Mouse (Mus musculus) limb, embryonic 14.5 days (tissue): ENCODE measurements around the gene Cyp17a1. TPM values are rescaled to one million over a fixed set of nuclear protein-coding genes. Genes with fewer than 3 reads are reported as not detected.

Experiments used
- ATAC-seq: fragments of 200-750 bp; cut with Nextera tagmentation; 2 replicates; pipeline ENCODE4 v1.8.0; 2017; ENCODE audit warnings: low read depth, moderate number of reproducible peaks, moderate TSS enrichment; ENCODE audit not compliant: low FRiP score
- DNase-seq: peaks from one replicate; pipeline ENCODE4 v3.0.0-alpha.2; 2015; ENCODE audit warnings: low spot score
- H3K27ac ChIP-seq: fragments of 300-500 bp; sonication (generic); replicated peaks from 2 replicates; pipeline ENCODE4 v1.5.1; 2014; ENCODE audit warnings: low read depth, mild to moderate bottlenecking, low read length, moderate library complexity, mixed read lengths
- H3K27me3 ChIP-seq: fragments of 300-500 bp; sonication (generic); 2 replicates; pipeline ENCODE4 v1.6.1; 2014; ENCODE audit warnings: low read length, mixed read lengths; ENCODE audit not compliant: control insufficient read depth, insufficient read depth
- H3K36me3 ChIP-seq: fragments of 300-500 bp; sonication (generic); 2 replicates; pipeline ENCODE4 v1.6.1; 2014; ENCODE audit warnings: mild to moderate bottlenecking, low read length, moderate library complexity, mixed read lengths; ENCODE audit not compliant: control insufficient read depth, insufficient read depth
- H3K4me1 ChIP-seq: fragments of 300-500 bp; sonication (generic); 2 replicates; pipeline ENCODE4 v1.6.1; 2014; ENCODE audit warnings: antibody characterized with exemption, low read length, mixed read lengths; ENCODE audit not compliant: control insufficient read depth, insufficient read depth
- H3K4me2 ChIP-seq: fragments of 300-500 bp; sonication (generic); replicated peaks from 2 replicates; pipeline ENCODE4 v1.6.1; 2014; ENCODE audit warnings: low read depth, mild to moderate bottlenecking, low read length, moderate library complexity; ENCODE audit not compliant: severe bottlenecking
- H3K4me3 ChIP-seq: fragments of 300-500 bp; sonication (generic); replicated peaks from 2 replicates; pipeline ENCODE4 v1.5.1; 2014; ENCODE audit warnings: low read length
- H3K9ac ChIP-seq: fragments of 300-500 bp; sonication (generic); 2 replicates; pipeline ENCODE4 v1.6.1; 2014; ENCODE audit warnings: mild to moderate bottlenecking, low read depth, low read length, moderate library complexity; ENCODE audit not compliant: severe bottlenecking
- H3K9me3 ChIP-seq: fragments of 300-500 bp; sonication (generic); 2 replicates; pipeline ENCODE4 v1.6.1; 2016; ENCODE audit warnings: low read length; ENCODE audit not compliant: control insufficient read depth
- POLR2A ChIP-seq: fragments of 200-500 bp; IDR thresholded peaks from 2 replicates; pipeline ENCODE4 v1.8.0; 2012; ENCODE audit warnings: inconsistent platforms, mild to moderate bottlenecking, moderate library complexity, borderline replicate concordance; ENCODE audit not compliant: insufficient read depth, insufficient read length; ENCODE audit errors: extremely low read depth
- WGBS: fragments of 180-500 bp; shearing (Covaris S2); extraction: QIAGEN DNeasy Blood & Tissue Kit; methylation state at CpG from one replicate; pipeline ENCODE4 v1.1.7; 2014; 5-methylcytosine and 5-hydroxymethylcytosine counted together
- polyA plus RNA-seq, 2 experiments: library from polyadenylated mRNA; depleted of rRNA in 1 of 2; stranded (reverse) in 1 of 2; unstranded in 1 of 2; fragments of >200 nt; fragmentation: Nextera tagmentation in 1 of 2; extraction: Ambion mirVana in 1 of 2; gene quantifications; 2 replicates each; pipeline versions ENCODE4 v1.2.1 to v1.2.3; 2012 to 2014

The Cyp17a1 gene
- 0.20 and 0.22 TPM in 2 replicates for polyA plus RNA-seq (2012; rRNA removed)
- polyA plus RNA-seq (2014; fragmentation: Nextera tagmentation; extraction: Ambion mirVana): 0.23 and 0.47 TPM in 2 replicates

DNA sequence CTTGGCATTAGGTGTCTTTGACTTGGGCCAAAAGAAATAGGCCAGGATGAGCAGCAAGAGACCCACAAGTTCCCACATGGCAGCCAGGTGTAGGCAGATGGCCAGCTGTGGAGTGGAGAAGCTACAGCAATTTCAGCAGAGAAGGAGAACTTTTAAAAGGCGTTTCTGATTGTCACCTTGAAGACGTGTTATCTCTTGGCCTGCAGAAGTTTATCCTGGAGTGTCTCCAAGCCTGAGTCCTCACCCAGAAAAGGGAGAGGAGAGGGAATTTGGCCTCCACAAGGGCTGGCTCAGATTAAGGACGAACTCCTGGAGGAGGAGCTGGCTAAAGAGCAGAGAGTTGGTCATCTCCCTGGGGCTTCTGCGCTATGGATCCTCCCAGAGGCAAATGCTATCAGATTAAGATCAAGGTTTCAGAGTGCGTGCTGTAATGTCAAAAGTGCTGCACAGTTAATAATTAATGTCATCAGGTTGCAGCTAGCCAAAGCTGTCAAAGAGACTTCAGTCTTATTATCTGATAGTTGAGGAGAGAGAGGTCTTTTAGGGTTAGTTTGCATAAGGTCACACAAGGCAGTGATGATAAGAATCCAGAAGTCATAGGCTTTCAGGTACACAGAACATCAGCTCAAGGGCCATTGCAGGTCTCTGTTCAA lies at the start of gene Cyp17a1:
Gene Cyp17a1 (minus strand): TSS at position 407 of the 653 bp plus-strand sequence.
- Histone ChIP-seq H3K9me3 (no peaks in the 10 kb centered on the region), H3K4me2 (no peak within 1 kb of the TSS), H3K27me3 (no peaks in the 10 kb centered on the region), H3K27ac (no peak within 1 kb of the TSS), H3K4me1 (no peaks in the 10 kb centered on the region), H3K4me3 (no peak within 1 kb of the TSS), H3K9ac (no peak within 1 kb of the TSS), H3K36me3 (no peaks in the 10 kb centered on the region)
- ATAC-seq: no peak
- 62% methylated on average over 5 of the region's 5 CpGs for WGBS
- DNase-seq: no peak
- TF ChIP-seq POLR2A: no peak

DNA sequence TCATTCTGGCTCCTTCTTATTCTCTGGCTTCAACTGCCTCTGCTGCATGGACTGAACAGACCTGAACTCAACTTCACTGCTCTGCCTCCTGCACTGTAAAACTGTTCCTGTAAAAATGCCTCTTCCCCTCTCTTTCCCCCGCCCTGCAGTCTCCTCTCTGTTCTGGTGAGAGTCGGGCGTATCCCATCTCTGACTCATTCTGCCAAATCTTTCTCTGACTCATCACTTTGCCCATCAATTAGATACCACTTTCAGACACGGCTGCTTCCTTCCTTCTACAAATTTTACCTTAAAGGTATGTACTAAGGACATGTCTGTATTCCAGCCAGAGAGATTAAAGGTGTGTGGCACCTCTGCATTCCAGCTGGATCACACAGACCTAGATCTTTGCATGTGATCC lies 45.2 kb upstream of the Cyp17a1 start:
- 83% methylated on average over 4 of the region's 4 CpGs for WGBS
- Histone ChIP-seq H3K36me3 (peaks cover 12% of the 10 kb centered on the region; the same call in 1 of the 2 replicates), H3K27me3 (no peaks in the 10 kb centered on the region), H3K9ac (no peak overlapping the region), H3K9me3 (no peaks in the 10 kb centered on the region), H3K4me2 (no peak overlapping the region), H3K27ac (no peak overlapping the region), H3K4me1 (no peaks in the 10 kb centered on the region), H3K4me3 (no peak overlapping the region)
- ATAC-seq (no peak), DNase-seq (no peak)
- TF ChIP-seq POLR2A: no peak

DNA sequence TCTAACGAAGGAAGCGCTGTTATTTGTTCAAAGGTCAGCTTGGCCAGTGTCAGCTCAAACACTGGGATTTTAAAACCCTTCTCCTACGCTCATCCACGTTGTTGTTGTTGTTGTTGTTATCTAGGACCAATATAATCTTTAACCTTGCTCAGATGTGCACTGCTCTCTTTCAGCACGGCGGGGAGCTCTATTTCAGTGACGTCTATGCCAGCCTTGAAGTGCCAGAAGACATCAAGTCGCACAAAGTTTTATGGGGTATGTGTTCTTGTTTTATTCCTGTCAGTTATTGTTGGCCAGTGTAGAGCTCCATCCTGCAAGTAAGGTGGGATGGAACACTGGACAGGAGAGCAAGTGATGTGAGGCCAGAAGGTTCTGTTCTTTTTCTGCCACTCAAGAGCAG lies 42.0 kb upstream of the Cyp17a1 start:
- WGBS: 86% methylated on average over 8 of the region's 8 CpGs
- Histone ChIP-seq H3K36me3 (peaks cover 11% of the 10 kb centered on the region), H3K4me1 (no peaks in the 10 kb centered on the region), H3K27ac (no peak overlapping the region), H3K27me3 (no peaks in the 10 kb centered on the region), H3K9ac (no peak overlapping the region), H3K4me3 (no peak overlapping the region), H3K4me2 (no peak overlapping the region), H3K9me3 (no peaks in the 10 kb centered on the region)
- ATAC-seq (no peak), DNase-seq (no peak)
- TF ChIP-seq POLR2A: no peak

DNA sequence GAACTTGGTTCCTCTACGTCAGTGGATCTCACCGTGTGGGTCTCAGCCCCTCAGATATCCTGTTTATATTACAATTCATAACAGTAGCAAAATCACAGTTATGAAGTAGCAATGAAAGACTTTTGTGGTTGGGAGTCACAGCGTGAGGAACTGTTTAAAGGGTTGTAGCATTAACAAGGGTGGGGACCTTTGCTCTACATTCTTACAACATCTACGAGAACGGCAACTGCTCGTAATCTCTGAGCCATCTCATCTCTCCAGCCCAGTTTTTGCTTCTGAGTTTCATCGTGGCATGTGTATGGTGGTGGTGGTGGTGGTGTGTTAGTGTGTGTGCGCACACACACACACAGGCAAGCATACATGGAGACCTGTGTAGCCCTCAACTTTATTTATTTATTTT lies 41.3 kb upstream of the Cyp17a1 start:
- H3K9ac ChIP-seq: no peak overlapping the region
- no peaks in the 10 kb centered on the region for H3K9me3 ChIP-seq
- no peak overlapping the region for H3K4me2 ChIP-seq
- no peak overlapping the region for H3K27ac ChIP-seq
- no peaks in the 10 kb centered on the region for H3K27me3 ChIP-seq
- ATAC-seq: no peak
- 86% methylated on average over 8 of the region's 8 CpGs for WGBS
- DNase-seq: no peak
- TF ChIP-seq POLR2A: no peak
- no peak overlapping the region for H3K4me3 ChIP-seq
- H3K4me1 ChIP-seq: no peaks in the 10 kb centered on the region
- H3K36me3 ChIP-seq: peaks cover 9% of the 10 kb centered on the region

DNA sequence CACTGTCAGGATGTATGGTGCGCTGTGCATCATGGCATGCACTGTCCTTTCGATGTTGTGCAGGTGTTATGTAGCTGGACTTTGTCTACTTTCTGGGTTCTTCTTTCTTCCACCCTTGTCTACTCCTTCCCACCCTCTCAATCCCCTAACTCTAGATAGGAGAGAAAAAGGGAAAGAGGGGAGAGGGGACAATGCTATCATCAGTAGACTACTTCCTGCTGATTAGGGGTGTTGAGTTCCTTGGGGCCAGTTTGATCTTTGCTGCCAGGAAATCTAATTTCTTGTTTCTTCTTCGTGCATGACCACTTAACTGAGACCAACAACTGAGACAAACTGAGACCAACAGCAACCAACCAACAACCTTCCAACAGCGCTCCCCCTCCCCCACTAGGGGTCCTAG lies 37.6 kb upstream of the Cyp17a1 start:
- Histone ChIP-seq H3K27ac (no peak overlapping the region), H3K9ac (no peak overlapping the region), H3K9me3 (no peaks in the 10 kb centered on the region), H3K36me3 (peaks cover 5% of the 10 kb centered on the region), H3K4me1 (peaks cover 6% of the 10 kb centered on the region; the same call in 1 of the 2 replicates), H3K4me3 (no peak overlapping the region), H3K27me3 (no peaks in the 10 kb centered on the region), H3K4me2 (no peak overlapping the region)
- ATAC-seq (no peak), DNase-seq (no peak)
- TF ChIP-seq POLR2A: no peak
- WGBS: 94% methylated on average over 4 of the region's 4 CpGs
